Mouse (Mus musculus): Measurements from ENCODE around the gene Astl.

- TF ChIP-seq CTCF (IDR thresholded peaks at IDR 0.05; ENCODE audit: low read depth, low read length) (no peak), GATA1 (IDR thresholded peaks at IDR 0.05; ENCODE audit: borderline replicate concordance, low read length) (no peak)
These were observed 52.4 kb downstream of the Astl start for GRCm38 (mm10) chr2:127390846-127391245.
